Mouse (Mus musculus): Measurements from ENCODE around the gene Cds2. TPM values are rescaled to one million over a fixed set of nuclear protein-coding genes. Genes with fewer than 3 reads are reported as not detected.

Cds2 gene
- total RNA-seq, 2 experiments from 2014 or later, result 228 to 237 TPM

DNA sequence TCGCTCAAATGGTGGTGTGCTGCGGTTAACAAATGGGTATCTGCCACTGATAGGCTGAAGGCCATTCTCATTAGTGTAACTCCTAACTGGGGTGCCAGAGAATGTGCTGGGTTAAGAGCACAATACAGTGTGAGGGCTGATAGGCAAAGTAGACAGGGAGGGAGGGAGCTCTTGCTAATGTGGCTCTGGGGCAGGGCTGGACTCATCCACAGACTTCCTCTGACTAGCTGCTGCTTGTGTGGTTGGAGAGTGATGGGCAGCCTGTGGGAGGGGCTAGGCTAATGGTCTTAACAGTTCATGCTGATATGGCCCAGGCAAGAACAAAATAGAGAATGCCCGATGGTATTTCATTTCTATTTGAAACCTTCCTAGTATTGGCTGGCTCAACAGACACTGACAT is 78.3 kb downstream of the Cds2 start:
- DNase-seq (ENCODE audit: extremely low spot score in 1 of 2, low spot score in 1 of 2), result no peak

GRCm38 (mm10) chr2:132343846-132344245 is 80.9 kb downstream of the Cds2 start:
- peak; percentile 29 to 33 for DNase-seq (ENCODE audit: extremely low spot score in 1 of 2, low spot score in 1 of 2)

Other genes starting within 250 kb of the Cds2 start
- 10 to 100 TPM; 31.4 to 34.8 TPM for gene Rassf2, start 232.9 kb upstream of the Cds2 start, total RNA-seq (2021)
- gene Slc23a2, start 118.0 kb upstream of the Cds2 start, total RNA-seq (2021), result 10 to 100 TPM; 90.9 to 94.0 TPM
- gene Tmem230, start 15.3 kb upstream of the Cds2 start, total RNA-seq (2021), result 10 to 100 TPM; 27.4 to 29.6 TPM
- gene Pcna, start 9.8 kb upstream of the Cds2 start, total RNA-seq (2021), result 10 to 100 TPM; 47.4 to 50.8 TPM
- gene Prokr2, start 122.3 kb downstream of the Cds2 start, total RNA-seq (2021), result 1 to 10 TPM; 2.8 to 3.7 TPM